Mouse (Mus musculus): ENCODE results near the gene Usp20. TPM values are rescaled to one million over a fixed set of nuclear protein-coding genes. Genes with fewer than 3 reads are reported as not detected.

Gene Usp20
- polyA plus RNA-seq, 1 experiment from 2014 or later, result 31.1 TPM

GRCm38 (mm10) chr2:31020202-31020601 lies 38.1 kb downstream of the Usp20 start:
- peaks cover 62% of the 10 kb centered on the region for H3K36me3 ChIP-seq
- WGBS, result 92% methylated on average over 2 of the region's 2 CpGs

GRCm38 (mm10) chr2:31023940-31024339 lies 41.9 kb downstream of the Usp20 start:
- no peak overlapping the region for H3K9ac ChIP-seq
- no peaks in the 10 kb centered on the region for H3K9me3 ChIP-seq (replicated peaks)
- H3K36me3 ChIP-seq, result peaks cover 46% of the 10 kb centered on the region
- H3K4me3 ChIP-seq (replicated peaks), result no peak overlapping the region
- no peak overlapping the region for H3K27ac ChIP-seq (replicated peaks)
- no peak for ATAC-seq (ENCODE audit: insufficient number of reproducible peaks, low FRiP score, low TSS enrichment, low read depth)
- H3K27me3 ChIP-seq, result no peaks in the 10 kb centered on the region
- no peak overlapping the region for H3K4me2 ChIP-seq (replicated peaks)
- WGBS, result 73% methylated on average over 5 of the region's 5 CpGs
- peaks cover 7% of the 10 kb centered on the region; the same call in 1 of the 2 replicates for H3K4me1 ChIP-seq

More at GRCm38 (mm10) chr2:31020202-31020601, 38.1 kb downstream of the Usp20 start:
- H3K4me3 ChIP-seq (replicated peaks), result no peak overlapping the region
- peaks cover 4% of the 10 kb centered on the region; the same call in 1 of the 2 replicates for H3K4me1 ChIP-seq
- no peak overlapping the region for H3K9ac ChIP-seq
- no peaks in the 10 kb centered on the region for H3K9me3 ChIP-seq (replicated peaks)
- H3K27ac ChIP-seq (replicated peaks), result no peak overlapping the region
- no peaks in the 10 kb centered on the region for H3K27me3 ChIP-seq
- H3K4me2 ChIP-seq (replicated peaks), result no peak overlapping the region
- no peak for ATAC-seq (ENCODE audit: insufficient number of reproducible peaks, low FRiP score, low TSS enrichment, low read depth)

- WGBS, result 28% methylated on average over 5 of the region's 5 CpGs
- ATAC-seq (ENCODE audit: insufficient number of reproducible peaks, low FRiP score, low TSS enrichment, low read depth), result no peak
- H3K9ac ChIP-seq, result no peak overlapping the region
- H3K4me1 ChIP-seq, result peaks cover 7% of the 10 kb centered on the region; the same call in 1 of the 2 replicates
- H3K27me3 ChIP-seq, result no peaks in the 10 kb centered on the region
- H3K36me3 ChIP-seq, result peaks cover 42% of the 10 kb centered on the region
- H3K27ac ChIP-seq (replicated peaks), result no peak overlapping the region
- H3K4me3 ChIP-seq (replicated peaks), result no peak overlapping the region
- no peaks in the 10 kb centered on the region for H3K9me3 ChIP-seq (replicated peaks)
- no peak overlapping the region for H3K4me2 ChIP-seq (replicated peaks)
These were observed 42.7 kb downstream of the Usp20 start for GRCm38 (mm10) chr2:31024618-31025370.

- 73% methylated on average over 3 of the region's 3 CpGs for WGBS
- H3K36me3 ChIP-seq, result peaks cover 41% of the 10 kb centered on the region
- H3K4me2 ChIP-seq (replicated peaks), result no peak overlapping the region
- H3K9ac ChIP-seq, result no peak overlapping the region
- ATAC-seq (ENCODE audit: insufficient number of reproducible peaks, low FRiP score, low TSS enrichment, low read depth), result no peak
- H3K27me3 ChIP-seq, result no peaks in the 10 kb centered on the region
- no peak overlapping the region for H3K4me3 ChIP-seq (replicated peaks)
- H3K9me3 ChIP-seq (replicated peaks), result no peaks in the 10 kb centered on the region
- H3K4me1 ChIP-seq, result peaks cover 7% of the 10 kb centered on the region; the same call in 1 of the 2 replicates
- H3K27ac ChIP-seq (replicated peaks), result no peak overlapping the region
These were observed 43.4 kb downstream of the Usp20 start for GRCm38 (mm10) chr2:31025458-31025857.

GRCm38 (mm10) chr2:31026642-31027041 lies 44.6 kb downstream of the Usp20 start:
- Histone ChIP-seq H3K4me2 (replicated peaks) (no peak overlapping the region), H3K4me3 (replicated peaks) (no peak overlapping the region), H3K9ac (no peak overlapping the region), H3K27me3 (no peaks in the 10 kb centered on the region), H3K36me3 (peaks cover 34% of the 10 kb centered on the region), H3K9me3 (replicated peaks) (no peaks in the 10 kb centered on the region), H3K4me1 (peaks cover 7% of the 10 kb centered on the region; the same call in 1 of the 2 replicates), H3K27ac (replicated peaks) (no peak overlapping the region)
- WGBS, result 45% methylated on average over 8 of the region's 8 CpGs
- 0 out of 2 replicates have a peak, but pooled peaks have one; percentile 52 for ATAC-seq (ENCODE audit: insufficient number of reproducible peaks, low FRiP score, low TSS enrichment, low read depth)

GRCm38 (mm10) chr2:31031972-31032371 lies 49.9 kb downstream of the Usp20 start:
- 0 out of 2 replicates have a peak, but pooled peaks cover 3% of the 10 kb centered on the region for H3K4me1 ChIP-seq
- no peak overlapping the region for H3K27ac ChIP-seq (replicated peaks)
- ATAC-seq (ENCODE audit: insufficient number of reproducible peaks, low FRiP score, low TSS enrichment, low read depth), result no peak
- H3K4me3 ChIP-seq (replicated peaks), result no peak overlapping the region
- H3K4me2 ChIP-seq (replicated peaks), result no peak overlapping the region
- 71% methylated on average over 7 of the region's 7 CpGs for WGBS
- no peaks in the 10 kb centered on the region for H3K9me3 ChIP-seq (replicated peaks)
- no peak overlapping the region for H3K9ac ChIP-seq
- H3K27me3 ChIP-seq, result no peaks in the 10 kb centered on the region
- peaks cover 74% of the 10 kb centered on the region for H3K36me3 ChIP-seq

GRCm38 (mm10) chr2:31036811-31037210 lies 54.7 kb downstream of the Usp20 start:
- Histone ChIP-seq H3K27ac (replicated peaks) (no peak overlapping the region), H3K36me3 (peaks cover 77% of the 10 kb centered on the region), H3K4me3 (replicated peaks) (no peak overlapping the region), H3K9me3 (replicated peaks) (peaks cover 4% of the 10 kb centered on the region; the same call in 1 of the 2 replicates), H3K4me1 (no peaks in the 10 kb centered on the region), H3K9ac (no peak overlapping the region), H3K4me2 (replicated peaks) (no peak overlapping the region), H3K27me3 (no peaks in the 10 kb centered on the region)
- no peak for ATAC-seq (ENCODE audit: insufficient number of reproducible peaks, low FRiP score, low TSS enrichment, low read depth)
- 90% methylated on average over 6 of the region's 6 CpGs for WGBS

GRCm38 (mm10) chr2:31040043-31040442 lies 58.0 kb downstream of the Usp20 start:
- peaks cover 4% of the 10 kb centered on the region; the same call in 1 of the 2 replicates for H3K9me3 ChIP-seq (replicated peaks)
- H3K9ac ChIP-seq, result no peak overlapping the region
- H3K4me3 ChIP-seq (replicated peaks), result no peak overlapping the region
- WGBS, result 96% methylated on average over 3 of the region's 3 CpGs
- H3K4me2 ChIP-seq (replicated peaks), result no peak overlapping the region
- no peaks in the 10 kb centered on the region for H3K4me1 ChIP-seq
- no peak for ATAC-seq (ENCODE audit: insufficient number of reproducible peaks, low FRiP score, low TSS enrichment, low read depth)
- H3K36me3 ChIP-seq, result peaks cover 67% of the 10 kb centered on the region
- H3K27me3 ChIP-seq, result no peaks in the 10 kb centered on the region
- no peak overlapping the region for H3K27ac ChIP-seq (replicated peaks)

GRCm38 (mm10) chr2:31040487-31040886 lies 58.4 kb downstream of the Usp20 start:
- Histone ChIP-seq H3K4me1 (no peaks in the 10 kb centered on the region), H3K27me3 (no peaks in the 10 kb centered on the region), H3K27ac (replicated peaks) (no peak overlapping the region), H3K4me2 (replicated peaks) (no peak overlapping the region), H3K4me3 (replicated peaks) (no peak overlapping the region), H3K9me3 (replicated peaks) (peaks cover 4% of the 10 kb centered on the region; the same call in 1 of the 2 replicates), H3K36me3 (peaks cover 63% of the 10 kb centered on the region), H3K9ac (no peak overlapping the region)
- WGBS, result 83% methylated on average over 3 of the region's 3 CpGs
- no peak for ATAC-seq (ENCODE audit: insufficient number of reproducible peaks, low FRiP score, low TSS enrichment, low read depth)

GRCm38 (mm10) chr2:31041386-31041785 lies 59.3 kb downstream of the Usp20 start:
- peaks cover 4% of the 10 kb centered on the region; the same call in 1 of the 2 replicates for H3K9me3 ChIP-seq (replicated peaks)
- H3K27ac ChIP-seq (replicated peaks), result no peak overlapping the region
- WGBS, result 74% methylated on average over 6 of the region's 6 CpGs
- H3K4me2 ChIP-seq (replicated peaks), result no peak overlapping the region
- peaks cover 60% of the 10 kb centered on the region for H3K36me3 ChIP-seq
- no peaks in the 10 kb centered on the region for H3K27me3 ChIP-seq
- ATAC-seq (ENCODE audit: insufficient number of reproducible peaks, low FRiP score, low TSS enrichment, low read depth), result no peak
- no peak overlapping the region for H3K9ac ChIP-seq
- H3K4me3 ChIP-seq (replicated peaks), result no peak overlapping the region
- no peaks in the 10 kb centered on the region for H3K4me1 ChIP-seq

- H3K9ac ChIP-seq, result no peak overlapping the region
These were observed 60.8 kb downstream of the Usp20 start for GRCm38 (mm10) chr2:31042881-31043280.

More at GRCm38 (mm10) chr2:31042881-31043280, 60.8 kb downstream of the Usp20 start:
- H3K4me2 ChIP-seq (replicated peaks), result no peak overlapping the region
- H3K4me3 ChIP-seq (replicated peaks), result no peak overlapping the region
- H3K4me1 ChIP-seq, result no peaks in the 10 kb centered on the region
- WGBS, result 84% methylated on average over 6 of the region's 6 CpGs
- H3K36me3 ChIP-seq, result peaks cover 62% of the 10 kb centered on the region
- no peaks in the 10 kb centered on the region for H3K27me3 ChIP-seq
- no peak for ATAC-seq (ENCODE audit: insufficient number of reproducible peaks, low FRiP score, low TSS enrichment, low read depth)
- H3K9me3 ChIP-seq (replicated peaks), result peaks cover 4% of the 10 kb centered on the region; the same call in 1 of the 2 replicates
- H3K27ac ChIP-seq (replicated peaks), result 0 out of 2 replicates have a peak overlapping the region, but pooled peaks have one; percentile 22

All from embryonic facial prominence, embryonic 15.5 days (tissue).